Mouse (Mus musculus): ENCODE data around the gene Gm3106.
"Not testable (repeated sequence)": the region's sequence is repeated elsewhere in the genome, so short reads cannot be mapped to it uniquely, and the experiment has no call there.

The Gm3106 gene

DNA sequence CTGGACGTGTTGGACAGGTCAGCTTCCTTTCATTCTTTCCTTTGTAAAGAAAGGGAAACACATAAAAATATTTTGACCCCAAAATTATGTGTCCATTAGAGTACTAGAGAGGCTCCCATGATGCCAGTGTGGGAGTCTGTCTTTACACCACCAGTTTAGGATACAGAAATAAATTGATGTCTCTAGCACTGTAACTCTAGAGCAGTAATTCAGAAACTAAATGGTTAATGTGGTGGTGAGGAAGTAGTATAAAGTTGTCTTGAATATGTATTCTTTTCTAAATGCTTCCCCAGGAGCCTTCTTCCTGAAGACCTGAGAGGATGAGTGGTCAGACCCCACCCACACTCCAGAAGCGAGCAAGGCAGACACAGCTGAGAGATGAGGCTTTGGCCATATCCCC is at the start of gene Gm3106:
TSS of gene Gm3106 (plus strand) at position 301 of the 400 bp plus-strand sequence.
- not testable (repeated sequence) for DNase-seq
